Mouse (Mus musculus): ENCODE data around the gene Nol6.

GRCm38 (mm10) chr4:41134935-41135710 lies 10.9 kb upstream of the Nol6 start:
- TF ChIP-seq ZC3H11A (IDR thresholded peaks at IDR 0.05; ENCODE audit: borderline replicate concordance, low read depth, low read length) (no peak), CHD2 (IDR thresholded peaks at IDR 0.05; ENCODE audit: low read depth, low read length) (no peak), HCFC1 (IDR thresholded peaks at IDR 0.05; ENCODE audit: borderline replicate concordance, insufficient read depth, low read length) (no peak)

Measured in ES-E14 (cell line).